In genomic region chr15:69923833-69924232, GRCm38 (mm10) we compare ENCODE assay signal across 15 mouse cellular contexts.
DNase-seq lines count a peak whose midpoint lies in the region; ATAC-seq lines count a peak whose summit lies in the region.
"Had no signal": no experiment of that assay in that cellular context is flagged by ENCODE, and none has a peak within 500 bp of the region (broad histone marks: within the 10 kb centered on the region; RNA-seq: fewer than 3 reads in every experiment).

No protein-coding gene starts in this region.

- intact Hi-C loops in left cerebral cortex, postnatal 25 days (cut with DNase I) = loop anchor here (10.0 kb wide), 2 partner anchors 989 to 1499 kb away; no protein-coding TSS in a partner anchor

- no peak overlapping the region for H3K4me2 ChIP-seq in hindbrain, embryonic 13.5 days
- H3K4me2 ChIP-seq in hindbrain, embryonic 16.5 days (ENCODE audit: low read length) = no peak overlapping the region
- no peak overlapping the region for H3K4me2 ChIP-seq in hindbrain, embryonic 15.5 days
- H3K4me2 ChIP-seq: heart, embryonic 12.5 days; limb, embryonic 12.5 days; stomach, embryonic 15.5 days had no signal

- peak; percentile 79 for DNase-seq in brain, embryonic 18.5 days (ENCODE audit: low read depth, low spot score)
- peak; percentile 29 to 58 for DNase-seq in left cerebral cortex, postnatal 25 days (ENCODE audit: low spot score in 2 of 2)
- no peak for DNase-seq in spleen, adult 18-20 months
- DNase-seq in adrenal gland, adult 2 months = no peak
- DNase-seq: cerebellum, adult 11 months; liver, postnatal 0 days had no signal

- H3K4me3 ChIP-seq in hindbrain, embryonic 13.5 days = no peak overlapping the region
- no peak overlapping the region for H3K4me3 ChIP-seq in hindbrain, embryonic 16.5 days (ENCODE audit: low read length)
- H3K4me3 ChIP-seq in hindbrain, embryonic 15.5 days = no peak overlapping the region
- H3K4me3 ChIP-seq: heart, embryonic 12.5 days; limb, embryonic 12.5 days; stomach, embryonic 15.5 days had no signal

- H3K9ac ChIP-seq in hindbrain, embryonic 13.5 days = no peak overlapping the region
- H3K9ac ChIP-seq in hindbrain, embryonic 16.5 days (ENCODE audit: low read depth, low read length) = no peak overlapping the region
- no peak overlapping the region for H3K9ac ChIP-seq in hindbrain, embryonic 15.5 days
- H3K9ac ChIP-seq: heart, embryonic 12.5 days; limb, embryonic 12.5 days; liver, postnatal 0 days; stomach, embryonic 15.5 days had no signal

- peak; percentile 68 for ATAC-seq in hindbrain, embryonic 13.5 days (ENCODE audit: low FRiP score)
- ATAC-seq in hindbrain, embryonic 16.5 days = no peak
- ATAC-seq in hindbrain, embryonic 15.5 days (ENCODE audit: low FRiP score, low read depth) = 0 out of 2 replicates have a peak, but pooled peaks have one; percentile 34
- no peak for ATAC-seq in erythroblast, adult 5-6 weeks (replicated peaks; ENCODE audit: low FRiP score, poor library complexity, severe bottlenecking)
- ATAC-seq: CD4-positive, CD25-positive, alpha-beta regulatory T cell, adult 4 months; liver, postnatal 0 days had no signal

- no peaks in the 10 kb centered on the region for H3K9me3 ChIP-seq in hindbrain, embryonic 13.5 days
- no peaks in the 10 kb centered on the region for H3K9me3 ChIP-seq in hindbrain, embryonic 16.5 days (ENCODE audit: control insufficient read depth, low read length)
- H3K9me3 ChIP-seq in hindbrain, embryonic 15.5 days = no peaks in the 10 kb centered on the region
- H3K9me3 ChIP-seq: heart, embryonic 12.5 days; limb, embryonic 12.5 days; stomach, embryonic 15.5 days had no signal

- WGBS in hindbrain, embryonic 13.5 days = 42% methylated on average over 4 of the region's 4 CpGs
- WGBS in hindbrain, embryonic 16.5 days = 40% methylated on average over 4 of the region's 4 CpGs
- 38% methylated on average over 4 of the region's 4 CpGs for WGBS in hindbrain, embryonic 15.5 days

- H3K4me1 ChIP-seq in hindbrain, embryonic 13.5 days (replicated peaks) = no peaks in the 10 kb centered on the region
- H3K4me1 ChIP-seq in hindbrain, embryonic 16.5 days (ENCODE audit: control insufficient read depth, insufficient read depth, low read depth, low read length) = no peaks in the 10 kb centered on the region
- no peaks in the 10 kb centered on the region for H3K4me1 ChIP-seq in hindbrain, embryonic 15.5 days (replicated peaks)
- H3K4me1 ChIP-seq: heart, embryonic 12.5 days; limb, embryonic 12.5 days; stomach, embryonic 15.5 days had no signal

- no peaks in the 10 kb centered on the region for H3K36me3 ChIP-seq in hindbrain, embryonic 13.5 days
- H3K36me3 ChIP-seq in hindbrain, embryonic 16.5 days (ENCODE audit: control insufficient read depth, insufficient read depth, low read length) = no peaks in the 10 kb centered on the region
- H3K36me3 ChIP-seq in hindbrain, embryonic 15.5 days = no peaks in the 10 kb centered on the region
- H3K36me3 ChIP-seq: heart, embryonic 12.5 days; limb, embryonic 12.5 days; stomach, embryonic 15.5 days had no signal

- no peak overlapping the region for H3K27ac ChIP-seq in hindbrain, embryonic 13.5 days
- no peak overlapping the region for H3K27ac ChIP-seq in hindbrain, embryonic 16.5 days (ENCODE audit: low read depth, low read length)
- no peak overlapping the region for H3K27ac ChIP-seq in hindbrain, embryonic 15.5 days (replicated peaks)
- H3K27ac ChIP-seq: kidney, postnatal 0 days; limb, embryonic 12.5 days; stomach, embryonic 15.5 days had no signal

- H3K27me3 ChIP-seq in hindbrain, embryonic 13.5 days = no peaks in the 10 kb centered on the region
- H3K27me3 ChIP-seq in hindbrain, embryonic 16.5 days (replicated peaks; ENCODE audit: control insufficient read depth, insufficient read depth, low read length) = no peaks in the 10 kb centered on the region
- no peaks in the 10 kb centered on the region for H3K27me3 ChIP-seq in hindbrain, embryonic 15.5 days
- H3K27me3 ChIP-seq: heart, embryonic 12.5 days; limb, embryonic 12.5 days; stomach, embryonic 15.5 days had no signal

Comparison
In these comparisons a context has a peak if more than half of its experiments do, and no peak if none do; other contexts are left out.
1. ATAC-seq: peak in hindbrain, embryonic 13.5 days (single experiment) and hindbrain, embryonic 15.5 days (single experiment); none in hindbrain, embryonic 16.5 days (single experiment) and erythroblast, adult 5-6 weeks (single experiment).
2. DNase-seq: peak in brain, embryonic 18.5 days (single experiment) and left cerebral cortex, postnatal 25 days (2 of 2); none in spleen, adult 18-20 months (0 of 2) and adrenal gland, adult 2 months (single experiment).